Mouse (Mus musculus) WW6 (cell line): Measurements from ENCODE around the gene Twf2.
"Not testable (repeated sequence)": the region's sequence is repeated elsewhere in the genome, so short reads cannot be mapped to it uniquely, and the experiment has no call there.

Experiments
- DNase-seq: peaks from one replicate; pipeline ENCODE4 v3.0.0-alpha.2; 2013; ENCODE audit warnings: low read depth, low spot score

The Twf2 gene

GRCm38 (mm10) chr9:106202819-106203636, at the start of gene Twf2:
Twf2 (plus strand) TSS chr9:106203108.
- DNase-seq = peak; percentile 79

GRCm38 (mm10) chr9:106154106-106154505, 48.8 kb upstream of the Twf2 start:
- no peak for DNase-seq

DNA sequence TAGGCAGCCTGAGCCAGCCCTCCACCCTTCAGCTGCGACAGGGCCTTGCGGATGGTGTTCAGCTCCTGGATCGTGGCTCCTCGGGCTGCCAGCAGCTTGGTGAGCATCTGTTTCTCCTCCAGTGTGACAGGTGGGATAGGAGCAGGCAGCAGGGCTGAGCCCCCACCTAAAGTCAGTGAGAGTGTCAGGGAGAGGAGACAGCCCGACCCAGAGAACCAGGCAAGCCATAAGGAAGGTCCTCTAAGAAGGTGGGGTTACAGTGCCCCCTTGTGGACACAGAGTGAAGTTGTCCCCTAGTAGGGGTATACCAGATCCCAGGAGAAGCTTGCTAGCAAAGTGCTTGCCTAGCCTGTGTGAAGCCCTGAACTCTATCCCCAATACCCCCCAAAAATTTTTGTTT, 46.5 kb upstream of the Twf2 start:
- DNase-seq = no peak

DNA sequence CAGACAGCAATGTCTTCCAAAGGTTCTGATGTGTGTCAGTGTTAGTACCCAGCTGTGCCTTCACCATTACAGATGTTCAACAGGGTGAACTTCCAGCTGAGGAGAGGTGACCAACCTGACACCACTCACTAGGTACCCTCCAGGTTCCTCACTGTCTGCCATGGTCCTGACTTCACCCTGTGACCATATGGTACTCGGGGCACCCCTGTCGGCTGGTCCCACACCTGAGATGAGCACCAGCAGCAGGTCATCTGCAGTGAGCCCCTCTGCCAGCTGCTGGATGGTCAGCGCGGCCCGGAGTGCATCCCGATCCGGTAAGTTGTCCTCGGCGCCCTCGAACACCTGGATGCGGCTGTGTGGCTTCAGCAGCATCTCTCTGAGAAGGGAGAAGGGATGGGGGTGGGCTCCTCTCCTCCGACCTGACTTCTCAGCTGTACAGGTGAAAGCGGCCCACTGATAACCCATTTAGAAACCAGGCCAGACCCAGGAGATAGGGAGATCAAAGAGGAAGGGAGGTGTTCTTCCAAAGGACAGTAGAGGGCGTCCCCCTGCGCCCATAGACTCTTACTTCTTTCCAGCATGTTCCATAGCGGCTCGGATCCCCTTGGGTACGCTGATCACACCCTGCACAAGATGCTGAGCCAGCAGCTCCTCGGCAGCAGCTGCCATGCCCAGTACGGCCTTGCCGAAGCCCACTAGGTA, 45.8 kb upstream of the Twf2 start:
- no peak for DNase-seq

- DNase-seq = no peak
These were observed 45.3 kb upstream of the Twf2 start for GRCm38 (mm10) chr9:106157623-106157925.

- no peak for DNase-seq
These were observed 44.8 kb upstream of the Twf2 start, which contains the start of gene Glyctk for GRCm38 (mm10) chr9:106158037-106158491. Glyctk (minus strand) TSS chr9:106158138.

- DNase-seq = no peak
These were observed 43.7 kb upstream of the Twf2 start for GRCm38 (mm10) chr9:106159237-106159636.

- DNase-seq = peak; percentile 74
These were observed 43.1 kb upstream of the Twf2 start for GRCm38 (mm10) chr9:106159784-106160301.

- DNase-seq = no peak
These were observed 42.5 kb upstream of the Twf2 start for GRCm38 (mm10) chr9:106160426-106160825.

- no peak for DNase-seq
These were observed 36.2 kb upstream of the Twf2 start for GRCm38 (mm10) chr9:106166709-106167108.

- no peak for DNase-seq
These were observed 35.7 kb upstream of the Twf2 start for GRCm38 (mm10) chr9:106167241-106167640.

GRCm38 (mm10) chr9:106167703-106168102, 35.2 kb upstream of the Twf2 start:
- DNase-seq = no peak

GRCm38 (mm10) chr9:106169006-106169405, 33.9 kb upstream of the Twf2 start:
- DNase-seq = not testable (repeated sequence)

DNA sequence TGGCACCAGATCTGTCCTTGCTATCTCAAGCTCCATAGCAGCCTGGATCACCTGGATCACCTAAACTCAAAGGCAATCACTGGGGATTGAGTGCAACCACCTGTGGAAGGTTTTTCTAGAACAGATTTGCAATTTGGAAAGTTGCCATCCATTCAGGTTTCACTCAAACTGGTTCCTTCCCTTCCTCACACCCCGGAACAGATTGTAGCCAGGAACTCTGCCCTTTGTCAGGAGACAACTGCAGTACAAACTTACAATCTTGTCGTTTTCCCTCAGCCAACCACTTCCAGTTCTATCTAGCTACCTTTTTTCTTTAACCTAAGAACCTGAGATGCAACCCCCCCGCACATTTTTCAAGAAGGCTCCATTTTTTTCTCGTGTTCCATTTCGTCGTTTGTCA, 33.0 kb upstream of the Twf2 start:
- DNase-seq = no peak

DNA sequence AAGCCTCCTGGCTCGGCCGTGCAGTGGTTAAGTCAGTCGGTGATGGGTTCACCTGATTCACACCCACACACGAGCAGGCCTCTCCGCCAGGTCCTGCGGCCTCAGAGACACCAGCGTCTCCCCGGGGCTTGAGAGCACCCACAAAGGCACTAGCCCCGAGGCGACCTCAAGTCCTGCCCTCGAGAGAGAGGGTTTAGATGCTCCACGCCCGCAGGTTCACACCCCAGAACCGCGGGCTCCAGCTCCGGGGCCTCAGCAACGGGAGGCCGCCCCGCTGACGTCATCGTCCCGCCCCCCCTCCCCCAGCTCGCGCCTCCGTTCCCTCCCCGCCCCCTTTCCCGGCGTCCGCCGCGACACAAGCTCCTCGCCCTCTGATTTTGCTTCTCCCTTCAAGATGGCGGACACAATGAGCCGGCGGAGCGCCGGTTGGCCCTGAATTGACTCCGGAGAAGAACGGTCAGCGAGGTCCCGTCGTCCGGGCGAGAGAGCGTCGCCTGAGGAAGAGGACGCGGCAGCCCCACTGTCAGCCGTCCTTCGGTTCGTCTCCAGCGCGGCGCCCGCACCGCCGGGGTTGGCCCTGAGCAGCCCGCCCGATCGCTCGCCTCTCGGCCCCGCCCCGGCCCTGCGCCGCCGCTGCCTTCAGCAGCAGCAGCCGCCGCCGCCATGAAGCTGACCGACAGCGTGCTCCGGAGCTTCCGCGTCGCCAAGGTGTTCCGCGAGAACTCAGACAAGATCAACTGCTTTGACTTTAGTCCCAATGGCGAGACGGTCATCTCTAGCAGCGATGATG, 32.2 kb upstream of the Twf2 start, which contains the start of gene Wdr82:
Wdr82 (plus strand) TSS at position 373 of the 790 bp plus-strand sequence.
- DNase-seq = peak; percentile 69

- no peak for DNase-seq
These were observed 31.4 kb upstream of the Twf2 start for GRCm38 (mm10) chr9:106171346-106172158.

DNA sequence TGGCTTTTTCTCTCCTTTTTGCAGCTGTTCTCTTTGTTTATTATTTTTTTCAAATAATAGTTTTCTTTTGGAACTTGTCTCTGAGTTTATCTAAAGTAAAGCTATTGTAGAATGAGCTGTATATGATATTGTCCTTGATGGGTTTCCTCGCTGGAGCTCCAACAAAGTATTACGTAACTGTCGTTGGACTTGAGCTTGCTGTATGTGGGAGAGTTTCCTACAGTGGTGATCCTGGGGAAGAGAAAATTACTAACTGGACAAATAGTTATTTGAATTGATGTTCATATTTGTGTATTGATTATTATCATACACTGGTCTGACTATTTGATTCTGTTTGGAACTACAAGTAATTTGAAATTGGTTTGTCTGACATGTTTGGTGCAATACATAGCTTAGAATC, 30.4 kb upstream of the Twf2 start:
- no peak for DNase-seq

GRCm38 (mm10) chr9:106173363-106173762, 29.5 kb upstream of the Twf2 start:
- DNase-seq = no peak

- DNase-seq = no peak
These were observed 27.2 kb upstream of the Twf2 start for GRCm38 (mm10) chr9:106175552-106176200.

DNA sequence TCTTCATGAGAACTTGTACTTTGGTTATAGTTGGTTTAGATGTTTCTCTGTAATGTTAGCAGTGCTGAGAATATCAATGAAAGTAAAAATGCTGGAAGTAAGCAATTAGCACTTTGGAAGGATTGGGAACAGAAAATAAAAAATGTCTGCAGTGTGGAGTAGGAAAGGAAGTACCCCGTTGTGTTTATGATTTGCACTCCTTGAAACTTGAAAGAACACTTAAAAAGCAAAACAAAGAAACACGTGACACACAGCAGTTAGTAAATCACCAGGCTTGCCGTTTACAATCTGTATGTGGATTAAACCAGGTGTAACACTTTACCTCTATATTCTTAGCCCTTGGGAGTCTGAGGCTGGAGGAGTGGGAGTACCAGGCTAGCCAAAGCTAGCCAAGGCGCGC, 26.1 kb upstream of the Twf2 start:
- DNase-seq = no peak
